Mouse (Mus musculus): ENCODE measurements around the gene Smu1. TPM values are rescaled to one million over a fixed set of nuclear protein-coding genes. Genes with fewer than 3 reads are reported as not detected.

Smu1 gene
- total RNA-seq, 2 experiments from 2014 or later: 31.5 to 31.8 TPM

Small RNAs within 50 kb of the gene (microRNA-seq; reads per million reads assigned to microRNA genes)
- not detected for gene Mir207

Other genes with a start within 250 kb of the Smu1 start
- 10 to 100 TPM; 14.0 to 15.2 TPM for gene Aptx, start 54.7 kb downstream of the Smu1 start, total RNA-seq (2021)
- 100 to 1,000 TPM in 1 of 2 experiments, 10 to 100 TPM in 1; 62.4 to 109 TPM for gene Dnaja1, start 35.8 kb downstream of the Smu1 start, total RNA-seq (2021)
- 10 to 100 TPM; 58.2 to 70.4 TPM for gene B4galt1, start 96.1 kb upstream of the Smu1 start, total RNA-seq (2021)
- gene Spink4, start 162.1 kb upstream of the Smu1 start, total RNA-seq (2021): under 1 TPM in 1 of 2 experiments, not detected in 1; 0.78 TPM
- gene Bag1, start 190.4 kb upstream of the Smu1 start, total RNA-seq (2021): 100 to 1,000 TPM; 247 to 264 TPM
- 10 to 100 TPM; 33.7 to 35.9 TPM for gene Chmp5, start 190.5 kb upstream of the Smu1 start, total RNA-seq (2021)
- gene Nfx1, start 213.0 kb upstream of the Smu1 start, total RNA-seq (2021): 10 to 100 TPM; 20.1 to 21.3 TPM